ENCODE assay signal across 12 mouse cellular contexts in genomic region chr1:131586836-131587235, GRCm38 (mm10). TPM values are rescaled to one million over a fixed set of nuclear protein-coding genes. Genes with fewer than 3 reads are reported as not detected.
DNase-seq lines count a peak whose midpoint lies in the region; ATAC-seq lines count a peak whose summit lies in the region.
"Had no signal": no experiment of that assay in that cellular context is flagged by ENCODE, and none has a peak within 500 bp of the region (broad histone marks: within the 10 kb centered on the region; RNA-seq: fewer than 3 reads in every experiment).

No protein-coding gene starts in this region.

- H3K4me1 ChIP-seq in hindbrain, embryonic 15.5 days (replicated peaks), result 0 out of 2 replicates have a peak, but pooled peaks cover 3% of the 10 kb centered on the region
- H3K4me1 ChIP-seq in hindbrain, embryonic 11.5 days (replicated peaks; ENCODE audit: control insufficient read depth, insufficient read depth, low read length), result no peaks in the 10 kb centered on the region
- H3K4me1 ChIP-seq in liver, embryonic 12.5 days, result no peaks in the 10 kb centered on the region
- H3K4me1 ChIP-seq: midbrain, embryonic 15.5 days had no signal

- H3K4me3 ChIP-seq in hindbrain, embryonic 15.5 days, result no peak overlapping the region
- no peak overlapping the region for H3K4me3 ChIP-seq in hindbrain, embryonic 11.5 days (ENCODE audit: low read depth, low read length)
- no peak overlapping the region for H3K4me3 ChIP-seq in liver, embryonic 12.5 days
- H3K4me3 ChIP-seq: midbrain, embryonic 15.5 days had no signal

- H3K27me3 ChIP-seq in hindbrain, embryonic 15.5 days, result no peaks in the 10 kb centered on the region
- no peaks in the 10 kb centered on the region for H3K27me3 ChIP-seq in hindbrain, embryonic 11.5 days (ENCODE audit: control insufficient read depth, insufficient read depth, low read length)
- no peaks in the 10 kb centered on the region for H3K27me3 ChIP-seq in liver, embryonic 12.5 days (replicated peaks)
- H3K27me3 ChIP-seq: midbrain, embryonic 15.5 days had no signal

- H3K9me3 ChIP-seq in hindbrain, embryonic 15.5 days, result no peaks in the 10 kb centered on the region; the same call in 1 of the 2 replicates
- no peaks in the 10 kb centered on the region for H3K9me3 ChIP-seq in hindbrain, embryonic 11.5 days (ENCODE audit: control insufficient read depth, low read length)
- H3K9me3 ChIP-seq in liver, embryonic 12.5 days (replicated peaks), result no peaks in the 10 kb centered on the region
- H3K9me3 ChIP-seq: midbrain, embryonic 15.5 days had no signal

- WGBS in hindbrain, embryonic 15.5 days, result 62% methylated on average over 8 of the region's 8 CpGs
- WGBS in hindbrain, embryonic 11.5 days, result 90% methylated on average over 8 of the region's 8 CpGs
- 70% methylated on average over 8 of the region's 8 CpGs for WGBS in liver, embryonic 12.5 days (ENCODE audit: insufficient replicate concordance)

- no peak overlapping the region for H3K4me2 ChIP-seq in hindbrain, embryonic 15.5 days
- H3K4me2 ChIP-seq in hindbrain, embryonic 11.5 days (replicated peaks; ENCODE audit: low read depth, low read length), result no peak overlapping the region
- no peak overlapping the region for H3K4me2 ChIP-seq in liver, embryonic 12.5 days
- H3K4me2 ChIP-seq: midbrain, embryonic 15.5 days had no signal

- H3K27ac ChIP-seq in hindbrain, embryonic 15.5 days (replicated peaks), result no peak overlapping the region
- no peak overlapping the region for H3K27ac ChIP-seq in hindbrain, embryonic 11.5 days (ENCODE audit: low read depth, low read length)
- H3K27ac ChIP-seq in liver, embryonic 12.5 days, result no peak overlapping the region
- H3K27ac ChIP-seq: midbrain, embryonic 15.5 days had no signal

- DNase-seq in hindbrain, embryonic 11.5 days (ENCODE audit: low spot score), result no peak
- peak; percentile 48 for DNase-seq in Muller cell, postnatal 12 days (ENCODE audit: inconsistent ontology term)
- DNase-seq in adrenal gland, adult 8-10 months, result peak; percentile 10
- DNase-seq in left cerebral cortex, postnatal 14 days (ENCODE audit: low spot score in 2 of 2), result peak; percentile 58
- DNase-seq in natural killer cell, adult 2 months (ENCODE audit: low spot score in 2 of 2), result no peak
- DNase-seq: gastrocnemius, postnatal 25 days; liver; thymus, postnatal 4 days had no signal

- H3K36me3 ChIP-seq in hindbrain, embryonic 15.5 days, result no peaks in the 10 kb centered on the region
- no peaks in the 10 kb centered on the region for H3K36me3 ChIP-seq in hindbrain, embryonic 11.5 days (ENCODE audit: control insufficient read depth, insufficient read depth, low read length)
- no peaks in the 10 kb centered on the region for H3K36me3 ChIP-seq in liver, embryonic 12.5 days
- H3K36me3 ChIP-seq: midbrain, embryonic 15.5 days had no signal

- intact Hi-C loops in left cerebral cortex, postnatal 14 days (cut with DNase I), result no loop called here

- ATAC-seq in hindbrain, embryonic 15.5 days (ENCODE audit: low FRiP score, low read depth), result peak; percentile 27; the same call in 1 of the 2 replicates
- ATAC-seq in hindbrain, embryonic 11.5 days (ENCODE audit: low FRiP score), result no peak
- no peak for ATAC-seq in liver, embryonic 12.5 days
- ATAC-seq: midbrain, embryonic 15.5 days had no signal

- H3K9ac ChIP-seq in hindbrain, embryonic 15.5 days, result no peak overlapping the region
- H3K9ac ChIP-seq in hindbrain, embryonic 11.5 days (ENCODE audit: low read depth, low read length), result no peak overlapping the region
- H3K9ac ChIP-seq in liver, embryonic 12.5 days, result no peak overlapping the region
- H3K9ac ChIP-seq: midbrain, embryonic 15.5 days had no signal

RNA-seq across cellular contexts. Expression of gene Avpr1b, which starts 12.2 kb away (rescaled TPM):
- polyA plus RNA-seq in hindbrain, embryonic 15.5 days (2015; fragmentation: Nextera tagmentation; extraction: Ambion mirVana), result not detected in 2 replicates
- not detected in 2 replicates for polyA plus RNA-seq in hindbrain, embryonic 11.5 days (2014; fragmentation: Nextera tagmentation; extraction: Ambion mirVana)
- total RNA-seq in adrenal gland, adult 8-10 months (2022), result not detected
- total RNA-seq in left cerebral cortex, postnatal 14 days (2021), result not detected
- polyA plus RNA-seq in liver, embryonic 12.5 days (2016; fragmentation: Nextera tagmentation; extraction: Ambion mirVana), result not detected in 2 replicates
- total RNA-seq: gastrocnemius, postnatal 25 days had no signal
- polyA plus RNA-seq: intestine, embryonic 14.5 days; midbrain, embryonic 15.5 days had no signal

RNA-seq across cellular contexts. Expression of gene Ctse, which starts 51.3 kb away (rescaled TPM):
- not detected in 2 replicates for polyA plus RNA-seq in hindbrain, embryonic 15.5 days (2015; fragmentation: Nextera tagmentation; extraction: Ambion mirVana)
- polyA plus RNA-seq in hindbrain, embryonic 11.5 days (2014; fragmentation: Nextera tagmentation; extraction: Ambion mirVana), result 0.26 and 0.38 TPM in 2 replicates
- total RNA-seq in adrenal gland, adult 8-10 months (2022), result under 1 TPM; 0.43 to 0.81 (median 0.50) TPM
- total RNA-seq in left cerebral cortex, postnatal 14 days (2021), result under 1 TPM; 0.15 to 0.21 TPM
- polyA plus RNA-seq in liver, embryonic 12.5 days (2016; fragmentation: Nextera tagmentation; extraction: Ambion mirVana), result 12.6 TPM in 2 replicates

RNA-seq across cellular contexts. Expression of gene Fam72a, which starts 59.1 kb away (rescaled TPM):
- polyA plus RNA-seq in hindbrain, embryonic 15.5 days (2015; fragmentation: Nextera tagmentation; extraction: Ambion mirVana), result 1.1 and 1.7 TPM in 2 replicates
- polyA plus RNA-seq in hindbrain, embryonic 11.5 days (2014; fragmentation: Nextera tagmentation; extraction: Ambion mirVana), result 3.9 and 4.1 TPM in 2 replicates
- 1 to 10 TPM in 2 of 4 experiments, under 1 TPM in 2; 0.77 to 1.7 (median 1.1) TPM for total RNA-seq in adrenal gland, adult 8-10 months (2022)
- 1 to 10 TPM in 1 of 2 experiments, under 1 TPM in 1; 0.99 to 2.1 TPM for total RNA-seq in left cerebral cortex, postnatal 14 days (2021)
- polyA plus RNA-seq in liver, embryonic 12.5 days (2016; fragmentation: Nextera tagmentation; extraction: Ambion mirVana), result 3.4 and 3.7 TPM in 2 replicates

RNA-seq across cellular contexts. Expression of gene Srgap2, which starts 59.7 kb away (rescaled TPM):
- polyA plus RNA-seq in hindbrain, embryonic 15.5 days (2015; fragmentation: Nextera tagmentation; extraction: Ambion mirVana), result 22.6 and 28.3 TPM in 2 replicates
- 15.1 and 24.8 TPM in 2 replicates for polyA plus RNA-seq in hindbrain, embryonic 11.5 days (2014; fragmentation: Nextera tagmentation; extraction: Ambion mirVana)
- 10 to 100 TPM; 23.5 to 40.0 (median 32.9) TPM for total RNA-seq in adrenal gland, adult 8-10 months (2022)
- total RNA-seq in left cerebral cortex, postnatal 14 days (2021), result 100 to 1,000 TPM; 101 to 106 TPM
- 5.8 and 7.8 TPM in 2 replicates for polyA plus RNA-seq in liver, embryonic 12.5 days (2016; fragmentation: Nextera tagmentation; extraction: Ambion mirVana)

Comparison
In these comparisons a context has a peak if more than half of its experiments do, and no peak if none do; other contexts are left out.
1. DNase-seq: peak in Muller cell, postnatal 12 days (single experiment), adrenal gland, adult 8-10 months (single experiment) and left cerebral cortex, postnatal 14 days (2 of 2); none in hindbrain, embryonic 11.5 days (single experiment) and natural killer cell, adult 2 months (0 of 2).